In genomic region chr13:69487611-69488275, GRCm38 (mm10) we compare ENCODE assay signal across 8 mouse cellular contexts. TPM values are rescaled to one million over a fixed set of nuclear protein-coding genes. Genes with fewer than 3 reads are reported as not detected.
A peak's percentile ranks its signal among the peaks of the same experiment; 100 is the strongest.
DNase-seq lines count a peak whose midpoint lies in the region; ATAC-seq lines count a peak whose summit lies in the region.

No protein-coding gene starts in this region.

- H3K27me3 ChIP-seq in heart, embryonic 10.5 days (ENCODE audit: insufficient read depth, poor library complexity, severe bottlenecking), result peaks cover 52% of the 10 kb centered on the region
- H3K27me3 ChIP-seq in hindbrain, embryonic 12.5 days, result peaks cover 50% of the 10 kb centered on the region
- H3K27me3 ChIP-seq in liver, embryonic 13.5 days, result peaks cover 71% of the 10 kb centered on the region

- peak overlapping the region; percentile 62; the same call in 1 of the 2 replicates for H3K27ac ChIP-seq in heart, embryonic 10.5 days
- no peak overlapping the region for H3K27ac ChIP-seq in hindbrain, embryonic 12.5 days
- H3K27ac ChIP-seq in liver, embryonic 13.5 days, result no peak overlapping the region

- no peaks in the 10 kb centered on the region for H3K36me3 ChIP-seq in heart, embryonic 10.5 days
- no peaks in the 10 kb centered on the region for H3K36me3 ChIP-seq in hindbrain, embryonic 12.5 days
- H3K36me3 ChIP-seq in liver, embryonic 13.5 days, result no peaks in the 10 kb centered on the region

- no peaks in the 10 kb centered on the region for H3K9me3 ChIP-seq in heart, embryonic 10.5 days
- no peaks in the 10 kb centered on the region for H3K9me3 ChIP-seq in hindbrain, embryonic 12.5 days (replicated peaks)
- no peaks in the 10 kb centered on the region for H3K9me3 ChIP-seq in liver, embryonic 13.5 days (replicated peaks)

- H3K4me3 ChIP-seq in heart, embryonic 10.5 days, result peak overlapping the region; percentile 56
- H3K4me3 ChIP-seq in hindbrain, embryonic 12.5 days, result peak overlapping the region; percentile 21
- no peak overlapping the region for H3K4me3 ChIP-seq in liver, embryonic 13.5 days (replicated peaks)

- peak; percentile 72 for DNase-seq in heart, embryonic 10.5 days (ENCODE audit: low spot score)
- DNase-seq in heart, adult 18-20 months, result no peak
- DNase-seq in adrenal gland, postnatal 14 days, result peak; percentile 67
- no peak for DNase-seq in liver, embryonic 13.5 days
- DNase-seq in testis, postnatal 14 days (ENCODE audit: low spot score), result peak; percentile 20
- DNase-seq in right cerebral cortex, postnatal 10 days (ENCODE audit: low spot score in 2 of 2), result no peak
- no peak for DNase-seq in spleen, postnatal 10 days (ENCODE audit: low spot score in 2 of 2)

- no peak overlapping the region for H3K9ac ChIP-seq in hindbrain, embryonic 12.5 days
- no peak overlapping the region for H3K9ac ChIP-seq in liver, embryonic 13.5 days

- H3K4me1 ChIP-seq in heart, embryonic 10.5 days, result peaks cover 24% of the 10 kb centered on the region
- peaks cover 13% of the 10 kb centered on the region for H3K4me1 ChIP-seq in hindbrain, embryonic 12.5 days
- peaks cover 10% of the 10 kb centered on the region; the same call in 1 of the 2 replicates for H3K4me1 ChIP-seq in liver, embryonic 13.5 days (replicated peaks)

- 0 out of 2 replicates have a peak, but pooled peaks have one; percentile 29 for ATAC-seq in hindbrain, embryonic 12.5 days (ENCODE audit: low FRiP score)
- ATAC-seq in liver, embryonic 13.5 days (ENCODE audit: low read depth), result no peak

- WGBS in heart, embryonic 10.5 days, result 3% methylated on average over 26 of the region's 26 CpGs
- WGBS in hindbrain, embryonic 12.5 days, result 2% methylated on average over 26 of the region's 26 CpGs
- WGBS in liver, embryonic 13.5 days (ENCODE audit: insufficient replicate concordance), result 4% methylated on average over 26 of the region's 26 CpGs

- H3K4me2 ChIP-seq in hindbrain, embryonic 12.5 days (replicated peaks), result peak overlapping the region; percentile 56
- H3K4me2 ChIP-seq in liver, embryonic 13.5 days, result peak overlapping the region; percentile 45

RNA-seq across cellular contexts. Expression of gene Nsun2, which starts 45.8 kb away (rescaled TPM):
- polyA plus RNA-seq in heart, embryonic 10.5 days (2016; fragmentation: Nextera tagmentation; extraction: Ambion mirVana), result 106 and 140 TPM in 2 replicates
- total RNA-seq in heart, adult 18-20 months (2021), result 10 to 100 TPM; 47.1 to 49.1 TPM
- 87.3 and 89.0 TPM in 2 replicates for total RNA-seq in adrenal gland, postnatal 14 days (2021)
- 91.8 and 98.4 TPM in 2 replicates for polyA plus RNA-seq in hindbrain, embryonic 12.5 days (2016; fragmentation: Nextera tagmentation; extraction: Ambion mirVana)
- polyA plus RNA-seq in liver, embryonic 13.5 days (2015; fragmentation: Nextera tagmentation; extraction: Ambion mirVana), result 136 and 159 TPM in 2 replicates

RNA-seq across cellular contexts. Expression of gene Tent4a, which starts 46.7 kb away (rescaled TPM):
- 3.2 and 4.6 TPM in 2 replicates for polyA plus RNA-seq in heart, embryonic 10.5 days (2016; fragmentation: Nextera tagmentation; extraction: Ambion mirVana)
- total RNA-seq in heart, adult 18-20 months (2021), result 10 to 100 TPM; 10.4 to 11.1 TPM
- 21.1 and 21.6 TPM in 2 replicates for total RNA-seq in adrenal gland, postnatal 14 days (2021)
- polyA plus RNA-seq in hindbrain, embryonic 12.5 days (2016; fragmentation: Nextera tagmentation; extraction: Ambion mirVana), result 5.9 and 8.4 TPM in 2 replicates
- 1.9 and 2.1 TPM in 2 replicates for polyA plus RNA-seq in liver, embryonic 13.5 days (2015; fragmentation: Nextera tagmentation; extraction: Ambion mirVana)

Comparison
In these comparisons a context has a peak if more than half of its experiments do, and no peak if none do; other contexts are left out.
1. DNase-seq: peak in heart, embryonic 10.5 days (single experiment), adrenal gland, postnatal 14 days (single experiment) and testis, postnatal 14 days (single experiment); none in heart, adult 18-20 months (0 of 2), liver, embryonic 13.5 days (single experiment), right cerebral cortex, postnatal 10 days (0 of 2) and spleen, postnatal 10 days (0 of 2).